Comparison of ENCODE assay signal across 27 mouse cellular contexts in genomic region chr2:20208683-20209194, GRCm38 (mm10).
DNase-seq lines count a peak whose midpoint lies in the region; ATAC-seq and TF ChIP-seq lines count a peak whose summit lies in the region.
"Had no signal": no experiment of that assay in that cellular context is flagged by ENCODE, and none has a peak within 500 bp of the region (broad histone marks: within the 10 kb centered on the region; RNA-seq: fewer than 3 reads in every experiment).

No protein-coding gene starts in this region.

- no peaks in the 10 kb centered on the region for H3K36me3 ChIP-seq in ES-Bruce4 (ENCODE audit: control insufficient read depth, insufficient read depth, low read length, poor library complexity, severe bottlenecking)
- H3K36me3 ChIP-seq: embryonic facial prominence, embryonic 10.5 days; embryonic facial prominence, embryonic 15.5 days; forebrain, embryonic 12.5 days; heart, embryonic 13.5 days; kidney, embryonic 15.5 days; limb, embryonic 12.5 days; liver, embryonic 15.5 days; stomach, embryonic 15.5 days had no signal

- no peaks in the 10 kb centered on the region for H3K27me3 ChIP-seq in ES-Bruce4 (ENCODE audit: control insufficient read depth, insufficient read depth, low read length, poor library complexity, severe bottlenecking)
- H3K27me3 ChIP-seq: CH12.LX; embryonic facial prominence, embryonic 15.5 days; forebrain, embryonic 12.5 days; heart, embryonic 13.5 days; kidney, embryonic 15.5 days; limb, embryonic 12.5 days; liver, embryonic 15.5 days; stomach, embryonic 15.5 days had no signal

- TF ChIP-seq CTCF in ES-Bruce4 (IDR thresholded peaks at IDR 0.05; ENCODE audit: low read depth, low read length): no peak

- intact Hi-C loops in heart, postnatal 36 days (cut with DNase I): no loop called here
- intact Hi-C loops in heart, postnatal 14 days (cut with DNase I): no loop called here

- H3K27ac ChIP-seq in ES-Bruce4 (ENCODE audit: insufficient read depth, low read length): peak overlapping the region; percentile 41
- H3K27ac ChIP-seq: embryonic facial prominence, embryonic 10.5 days; embryonic facial prominence, embryonic 15.5 days; forebrain, embryonic 12.5 days; heart, embryonic 13.5 days; kidney, embryonic 15.5 days; layer of hippocampus, adult 2 months; left cerebral cortex, adult 2 months; limb, embryonic 12.5 days; liver, embryonic 15.5 days; stomach, embryonic 15.5 days had no signal

- no peak overlapping the region for H3K4me3 ChIP-seq in ES-Bruce4 (ENCODE audit: low read depth, low read length)
- H3K4me3 ChIP-seq: embryonic facial prominence, embryonic 10.5 days; embryonic facial prominence, embryonic 15.5 days; forebrain, embryonic 12.5 days; heart, embryonic 13.5 days; kidney, embryonic 15.5 days; layer of hippocampus, adult 2 months; left cerebral cortex, adult 2 months; limb, embryonic 12.5 days; liver, embryonic 15.5 days; stomach, embryonic 15.5 days had no signal

- H3K9ac ChIP-seq in ES-Bruce4 (ENCODE audit: low read depth, poor library complexity, severe bottlenecking): no peak overlapping the region
- H3K9ac ChIP-seq: embryonic facial prominence, embryonic 15.5 days; forebrain, embryonic 12.5 days; forebrain, postnatal 0 days; heart, embryonic 13.5 days; kidney, embryonic 15.5 days; limb, embryonic 12.5 days; liver, embryonic 15.5 days; lung, embryonic 14.5 days; stomach, embryonic 15.5 days had no signal

- TF ChIP-seq EP300 in ES-Bruce4 (IDR thresholded peaks at IDR 0.05; ENCODE audit: insufficient read depth, low read depth, low read length): no peak

- 0 out of 2 replicates have a peak, but pooled peaks cover 4% of the 10 kb centered on the region for H3K9me3 ChIP-seq in ES-Bruce4 (replicated peaks; ENCODE audit: control insufficient read depth, insufficient read depth, low read length, poor library complexity, severe bottlenecking)
- H3K9me3 ChIP-seq: embryonic facial prominence, embryonic 10.5 days; embryonic facial prominence, embryonic 15.5 days; forebrain, embryonic 12.5 days; heart, embryonic 13.5 days; kidney, embryonic 15.5 days; limb, embryonic 12.5 days; liver, embryonic 15.5 days; stomach, embryonic 15.5 days had no signal

- H3K4me1 ChIP-seq in ES-Bruce4 (ENCODE audit: control insufficient read depth, insufficient read depth, low read length): peaks cover 4% of the 10 kb centered on the region
- H3K4me1 ChIP-seq: embryonic facial prominence, embryonic 10.5 days; embryonic facial prominence, embryonic 15.5 days; forebrain, embryonic 12.5 days; kidney, embryonic 15.5 days; limb, embryonic 12.5 days; liver, embryonic 15.5 days; stomach, embryonic 15.5 days had no signal

- no peak for DNase-seq in cerebellum, adult 18-20 months
- DNase-seq in heart, adult 11 months: peak; percentile 91
- no peak for DNase-seq in heart, postnatal 36 days
- DNase-seq in heart, postnatal 14 days: peak; percentile 2 to 8
- no peak for DNase-seq in Muller cell, postnatal 12 days (ENCODE audit: inconsistent ontology term)
- DNase-seq: adrenal gland, adult 8-10 months; forebrain, postnatal 0 days; gastrocnemius, postnatal 10 days; kidney, adult 18-20 months; kidney, postnatal 25 days; lung, embryonic 14.5 days; lung, postnatal 14 days; midbrain, embryonic 14.5 days had no signal

- no peak for TF ChIP-seq POLR2A in ES-Bruce4 (IDR thresholded peaks at IDR 0.05; ENCODE audit: insufficient read depth, low read length)

- peak; percentile 59; the same call in 1 of the 2 replicates for ATAC-seq in cerebellum, adult (ENCODE audit: insufficient number of reproducible peaks, low FRiP score, low TSS enrichment)
- ATAC-seq: forebrain, postnatal 0 days; hindbrain, embryonic 16.5 days had no signal

Comparison
In these comparisons a context has a peak if more than half of its experiments do, and no peak if none do; other contexts are left out.
1. DNase-seq: peak in heart, adult 11 months (single experiment) and heart, postnatal 14 days (2 of 2); none in cerebellum, adult 18-20 months (0 of 2), heart, postnatal 36 days (0 of 2) and Muller cell, postnatal 12 days (single experiment).